Mouse (Mus musculus) right cerebral cortex, adult 2 months (tissue): ENCODE data around the gene Dnajc21.
A peak's percentile ranks its signal among the peaks of the same experiment; 100 is the strongest.
"Not testable (repeated sequence)": the region's sequence is repeated elsewhere in the genome, so short reads cannot be mapped to it uniquely, and the experiment has no call there.

Experiments
- DNase-seq, 2 experiments: peaks; one replicate each; pipeline ENCODE4 v3.0.0; 2021 to 2022; ENCODE audit warnings: low spot score in 2 of 2

Gene Dnajc21

DNA sequence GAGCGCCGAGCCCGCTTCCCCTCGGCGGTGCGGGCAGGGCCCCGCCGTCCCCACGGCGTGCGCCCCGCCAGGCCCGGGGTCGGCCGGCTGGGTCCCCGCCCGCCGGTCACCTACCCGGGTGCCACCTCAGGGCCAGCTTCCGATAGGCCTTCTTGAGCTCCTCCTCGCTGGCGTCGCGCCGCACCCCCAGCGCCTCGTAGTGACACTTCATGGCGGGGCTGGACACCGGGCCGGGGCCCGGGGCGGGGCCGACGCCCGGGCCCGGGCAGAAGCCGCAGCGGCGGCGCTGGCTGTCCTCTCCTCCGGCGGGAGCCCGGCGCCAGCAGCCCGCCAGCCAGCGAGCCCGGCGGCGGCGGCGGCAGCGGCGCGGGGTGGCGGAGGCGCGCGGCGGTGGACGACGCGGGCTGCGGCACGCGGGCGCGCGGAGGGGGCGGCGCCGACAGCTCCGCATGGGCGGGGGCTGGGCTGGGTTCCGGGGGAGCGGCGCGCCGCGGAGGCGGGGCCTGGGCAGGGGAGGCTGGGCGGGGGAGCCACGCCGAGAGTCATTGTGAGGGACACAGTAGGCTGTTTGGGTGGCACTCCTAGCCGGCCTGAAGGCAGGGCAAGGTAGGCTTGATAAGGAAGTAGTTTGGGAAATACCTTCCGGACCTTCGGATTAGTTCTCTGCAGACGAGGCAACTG lies at the start of gene Dnajc21:
TSS of gene Dnajc21 (minus strand) at position 366 of the 681 bp plus-strand sequence.
- peak; percentile 62 to 71 for DNase-seq

- no peak for DNase-seq
Observed at GRCm38 (mm10) chr15:10515166-10515565, 44.9 kb upstream of the Dnajc21 start.

DNA sequence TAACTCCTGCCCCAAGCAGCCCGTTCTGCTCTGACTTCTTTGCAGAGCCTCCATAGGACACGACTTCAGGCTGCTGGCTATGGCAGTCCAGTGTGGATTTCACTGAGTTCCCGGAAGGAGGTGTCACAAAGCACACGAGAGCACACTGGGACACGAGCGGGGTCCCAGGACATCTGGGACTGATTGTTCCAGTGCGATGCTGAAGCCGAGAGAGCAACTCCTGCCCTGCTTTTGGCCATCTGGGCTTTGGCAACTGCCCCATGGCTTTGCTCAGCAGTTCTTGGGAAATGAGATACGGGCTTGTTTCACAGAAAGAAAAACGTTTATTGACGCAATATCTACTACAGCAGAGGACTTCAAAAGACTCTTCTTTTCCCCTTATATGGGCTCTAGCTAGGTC lies 35.8 kb upstream of the Dnajc21 start:
- no peak for DNase-seq

DNA sequence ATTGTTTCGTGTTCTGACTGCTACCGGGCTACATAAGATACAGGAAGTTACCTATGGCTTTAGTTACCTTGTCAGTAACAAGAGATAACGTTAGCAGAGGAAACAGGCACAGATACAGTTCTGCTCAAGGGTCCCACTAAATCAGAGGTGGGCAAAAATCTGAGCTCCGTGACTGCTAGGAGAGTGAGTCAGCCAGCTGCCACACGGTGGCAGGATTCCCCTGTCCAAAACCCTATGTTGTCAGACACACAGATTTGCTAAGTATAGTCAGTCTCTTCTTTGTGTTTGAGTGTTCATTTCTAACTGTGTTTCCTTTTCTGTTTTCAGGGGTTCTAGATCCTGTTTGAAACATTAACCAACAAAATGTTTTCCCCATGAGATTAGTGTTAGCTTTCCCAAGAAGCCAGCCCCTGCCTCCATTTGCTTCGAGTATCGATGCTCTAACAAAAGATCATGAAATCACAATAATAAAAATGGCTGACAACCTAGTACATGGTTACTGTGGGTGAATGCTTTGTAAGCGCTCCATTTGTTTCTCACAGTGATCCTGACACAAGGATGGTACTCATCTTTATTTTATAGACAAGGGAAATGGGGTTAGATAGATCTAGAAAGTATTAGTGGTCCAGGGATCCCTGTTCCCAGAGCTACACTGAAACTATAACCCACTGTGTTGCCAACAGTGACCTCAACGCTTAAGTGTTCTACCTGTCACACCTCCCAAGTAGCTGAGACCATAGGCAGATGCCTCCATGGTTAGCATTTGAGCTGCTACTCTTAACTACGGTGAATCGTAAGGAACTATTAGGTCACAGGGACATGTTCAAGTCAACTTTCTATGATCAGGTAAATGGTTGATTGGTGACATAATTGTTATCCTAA lies 30.8 kb upstream of the Dnajc21 start:
- peak; percentile 58 to 72 for DNase-seq

DNA sequence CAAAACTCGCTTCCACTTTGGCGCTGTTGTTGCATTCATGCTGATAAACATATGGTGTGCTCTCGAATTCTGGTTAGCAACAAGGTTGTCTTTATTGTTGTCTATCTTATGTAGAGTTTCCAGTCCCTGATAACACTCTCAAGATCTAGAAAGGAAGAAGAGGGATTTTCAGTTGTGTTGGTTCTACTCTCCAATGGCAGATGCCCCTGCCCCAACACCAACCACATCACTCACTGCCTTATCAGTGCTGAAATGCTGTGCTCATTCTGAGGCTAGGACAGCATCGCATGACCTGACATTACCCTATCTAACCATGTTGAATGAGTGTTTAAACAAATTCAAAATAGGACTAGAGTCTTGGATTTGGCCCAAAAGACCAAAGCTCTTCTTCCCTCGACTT lies 29.7 kb upstream of the Dnajc21 start:
- no peak for DNase-seq

GRCm38 (mm10) chr15:10499593-10499992 lies 29.3 kb upstream of the Dnajc21 start:
- DNase-seq, result no peak

- DNase-seq, result not testable (repeated sequence)
Observed at GRCm38 (mm10) chr15:10496696-10497095, 26.4 kb upstream of the Dnajc21 start.

DNA sequence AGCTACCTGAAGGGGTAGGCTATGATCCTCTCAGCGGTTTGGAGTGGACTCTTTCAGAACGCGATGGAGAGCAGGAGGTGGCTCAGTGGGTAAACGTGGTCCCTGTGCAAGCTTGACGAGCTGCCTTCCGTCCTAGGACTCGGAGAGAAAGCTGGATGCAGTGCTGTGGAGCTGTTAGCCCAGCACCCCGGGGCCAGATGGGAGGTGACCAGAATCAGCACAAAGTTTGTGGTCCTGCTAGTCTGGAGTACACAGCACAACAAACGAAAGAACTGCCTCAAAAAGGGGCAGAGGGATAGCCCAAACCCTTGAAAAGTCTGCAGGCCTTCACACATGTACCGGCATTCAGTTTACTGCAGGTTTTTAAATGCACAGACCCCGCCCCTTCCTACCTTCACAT lies 25.6 kb upstream of the Dnajc21 start:
- no peak for DNase-seq

DNA sequence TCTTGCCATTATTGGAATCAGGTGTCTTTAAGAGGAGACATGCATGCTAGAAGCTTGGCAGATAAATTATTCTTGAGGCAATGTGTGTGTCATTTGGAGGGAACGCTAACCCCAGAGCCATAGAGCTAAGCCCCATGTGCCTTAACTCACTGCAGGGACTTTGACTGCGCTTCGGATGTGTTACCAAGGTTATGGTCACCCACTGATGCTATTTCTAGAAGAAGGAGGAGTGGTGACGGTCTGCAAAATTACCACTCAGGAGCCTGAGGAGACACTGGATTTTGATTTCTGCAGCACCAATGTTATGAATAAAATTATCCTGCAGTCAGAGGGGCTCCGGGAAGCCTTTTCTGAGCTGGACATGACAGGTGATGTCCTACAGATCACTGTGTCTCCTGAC lies 19.8 kb upstream of the Dnajc21 start:
- peak; percentile 13 to 25 for DNase-seq

GRCm38 (mm10) chr15:10487246-10487645 lies 16.9 kb upstream of the Dnajc21 start:
- DNase-seq, result no peak

GRCm38 (mm10) chr15:10486365-10486839 lies 16.1 kb upstream of the Dnajc21 start:
- DNase-seq, result no peak

- DNase-seq, result peak; percentile 98
Observed at GRCm38 (mm10) chr15:10485484-10486364, 15.4 kb upstream of the Dnajc21 start, which contains the start of the genes Brix1 and Rad1. TSS of gene Brix1 (minus strand) at chr15:10485947. TSS of gene Rad1 (plus strand) at chr15:10486018.

DNA sequence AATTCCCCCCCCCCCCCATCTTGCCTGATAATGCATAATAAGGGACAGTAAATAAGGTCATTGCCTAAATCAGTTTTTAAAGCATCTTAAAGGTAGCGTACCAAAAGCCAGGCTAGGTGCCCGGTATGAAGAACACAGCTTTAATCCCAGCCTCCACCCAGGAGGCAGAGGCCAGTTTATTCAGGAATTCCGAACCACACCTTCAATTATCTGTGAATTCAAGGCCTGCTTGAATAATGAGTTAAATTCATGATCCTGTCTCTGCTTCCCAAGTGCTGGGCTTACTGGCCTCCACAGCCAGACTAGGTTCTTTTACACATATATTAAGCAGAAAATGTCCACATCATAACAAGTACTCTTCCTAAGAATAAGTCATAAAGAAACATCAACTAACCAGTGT lies 625 bp upstream of the Dnajc21 start:
- DNase-seq, result no peak

- peak; percentile 29 to 30 for DNase-seq
Observed at GRCm38 (mm10) chr15:10469641-10470150, 620 bp downstream of the Dnajc21 start.

GRCm38 (mm10) chr15:10468761-10469160 lies 1.6 kb downstream of the Dnajc21 start:
- no peak for DNase-seq

GRCm38 (mm10) chr15:10464678-10465077 lies 5.6 kb downstream of the Dnajc21 start:
- DNase-seq, result no peak

DNA sequence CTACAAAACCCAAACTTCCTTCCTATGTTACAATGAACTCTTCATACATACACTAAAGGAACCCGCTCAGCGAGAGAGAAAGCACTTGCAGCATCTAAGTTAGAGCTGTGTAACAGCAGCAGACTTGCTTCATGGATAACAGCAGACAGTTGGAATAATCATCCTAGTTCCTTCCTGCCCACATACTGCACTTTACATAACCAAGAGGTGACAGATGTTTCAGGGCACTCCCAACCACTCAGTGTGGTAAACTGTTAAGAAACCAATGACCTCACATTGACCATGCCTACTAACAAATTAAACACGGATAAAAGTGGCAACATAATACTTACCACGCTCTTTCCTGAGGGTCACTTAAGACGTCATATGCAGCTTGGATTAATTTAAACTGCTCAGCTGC lies 6.8 kb downstream of the Dnajc21 start:
- peak; percentile 31 to 44 for DNase-seq

DNA sequence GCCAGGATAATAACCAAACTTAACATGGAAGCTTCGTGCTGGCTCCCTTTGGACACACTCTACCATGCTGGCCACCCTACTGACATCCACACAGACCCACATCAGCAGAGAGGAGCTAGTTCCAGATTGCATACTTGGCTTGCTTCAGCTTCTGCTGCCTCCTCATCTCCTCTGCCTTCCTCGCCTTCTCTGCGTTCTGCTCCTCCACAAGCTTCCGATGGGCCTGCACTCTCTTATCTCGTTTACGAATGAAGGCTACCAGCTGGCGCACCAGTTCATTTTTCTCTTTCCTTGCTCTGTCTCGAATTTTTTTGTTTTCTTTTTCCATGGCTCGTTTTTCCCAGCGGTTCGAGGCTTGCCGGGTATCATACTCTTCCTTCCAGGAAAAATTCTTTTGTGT lies 9.3 kb downstream of the Dnajc21 start:
- no peak for DNase-seq

- DNase-seq, result no peak
Observed at GRCm38 (mm10) chr15:10447102-10447501, 23.2 kb downstream of the Dnajc21 start.

DNA sequence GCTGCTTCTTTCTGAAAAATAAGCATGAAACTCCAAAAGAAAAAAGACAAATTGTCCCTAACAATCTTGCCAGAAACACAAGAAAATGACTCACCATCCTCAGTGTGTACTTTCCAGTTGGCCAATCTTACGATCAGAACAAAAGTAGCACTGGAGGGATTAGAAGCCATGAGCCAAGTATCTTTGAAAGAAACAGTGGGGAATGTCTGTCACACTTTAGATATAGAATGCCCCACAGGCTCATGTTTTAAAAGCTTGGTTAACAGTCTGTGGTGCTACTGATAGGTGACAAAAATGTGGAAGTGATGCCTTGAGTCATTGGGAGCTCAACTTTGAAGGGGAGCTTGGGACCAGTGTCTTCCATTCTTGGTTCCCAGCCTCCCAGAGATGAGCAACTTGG lies 28.0 kb downstream of the Dnajc21 start:
- DNase-seq, result no peak

- DNase-seq, result no peak
Observed at GRCm38 (mm10) chr15:10441493-10441892, 28.8 kb downstream of the Dnajc21 start.
